Mouse (Mus musculus): Measurements from ENCODE around the gene Zfp963. TPM values are rescaled to one million over a fixed set of nuclear protein-coding genes. Genes with fewer than 3 reads are reported as not detected.

Zfp963 gene
- polyA plus RNA-seq, 1 experiment from 2014 or later, result 5.8 TPM

GRCm38 (mm10) chr8:69774503-69775148 is 24.9 kb upstream of the Zfp963 start, which contains the start of gene Gm20422:
Gene Gm20422 (minus strand): TSS chr8:69774886.
- peak; percentile 99 for ATAC-seq (ENCODE audit: insufficient read depth)
- no peaks in the 10 kb centered on the region for H3K27me3 ChIP-seq (ENCODE audit: insufficient read depth, low read length)
- peak within 1 kb of the TSS; percentile 99 for H3K27ac ChIP-seq (ENCODE audit: low read depth)
- peak within 1 kb of the TSS; percentile 77 for H3K4me3 ChIP-seq (ENCODE audit: low read depth, low read length)
- peaks cover 16% of the 10 kb centered on the region for H3K4me1 ChIP-seq (ENCODE audit: insufficient read depth)
- under 1% methylated on average over 40 of the region's 41 CpGs for WGBS
- H3K36me3 ChIP-seq (ENCODE audit: insufficient read depth), result peaks cover 1% of the 10 kb centered on the region; the same call in 1 of the 2 replicates
- peak; percentile 99 for DNase-seq
- H3K4me2 ChIP-seq, result peak within 1 kb of the TSS; percentile 73
- no peaks in the 10 kb centered on the region for H3K9me3 ChIP-seq (ENCODE audit: low read depth, low read length)
- H3K9ac ChIP-seq, result peak within 1 kb of the TSS; percentile 89
- TF ChIP-seq CTCF (IDR thresholded peaks at IDR 0.05; ENCODE audit: low read depth), result no peak

- ATAC-seq (ENCODE audit: insufficient read depth) (no peak), DNase-seq (no peak)
- Histone ChIP-seq H3K27ac (ENCODE audit: low read depth) (no peak overlapping the region), H3K9ac (0 out of 2 replicates have a peak overlapping the region, but pooled peaks have one; percentile 2), H3K4me3 (ENCODE audit: low read depth, low read length) (no peak overlapping the region), H3K4me2 (no peak overlapping the region), H3K36me3 (ENCODE audit: insufficient read depth) (peaks cover 26% of the 10 kb centered on the region), H3K27me3 (ENCODE audit: insufficient read depth, low read length) (no peaks in the 10 kb centered on the region), H3K4me1 (ENCODE audit: insufficient read depth) (peaks cover 16% of the 10 kb centered on the region), H3K9me3 (ENCODE audit: low read depth, low read length) (no peaks in the 10 kb centered on the region)
- no peak for TF ChIP-seq CTCF (IDR thresholded peaks at IDR 0.05; ENCODE audit: low read depth)
- WGBS, result 88% methylated on average over 2 of the region's 2 CpGs
Observed at GRCm38 (mm10) chr8:69772106-69772505, 22.3 kb upstream of the Zfp963 start.

GRCm38 (mm10) chr8:69771221-69771620 is 21.5 kb upstream of the Zfp963 start:
- H3K9me3 ChIP-seq (ENCODE audit: low read depth, low read length), result peaks cover 3% of the 10 kb centered on the region; the same call in 1 of the 2 replicates
- no peak for ATAC-seq (ENCODE audit: insufficient read depth)

DNA sequence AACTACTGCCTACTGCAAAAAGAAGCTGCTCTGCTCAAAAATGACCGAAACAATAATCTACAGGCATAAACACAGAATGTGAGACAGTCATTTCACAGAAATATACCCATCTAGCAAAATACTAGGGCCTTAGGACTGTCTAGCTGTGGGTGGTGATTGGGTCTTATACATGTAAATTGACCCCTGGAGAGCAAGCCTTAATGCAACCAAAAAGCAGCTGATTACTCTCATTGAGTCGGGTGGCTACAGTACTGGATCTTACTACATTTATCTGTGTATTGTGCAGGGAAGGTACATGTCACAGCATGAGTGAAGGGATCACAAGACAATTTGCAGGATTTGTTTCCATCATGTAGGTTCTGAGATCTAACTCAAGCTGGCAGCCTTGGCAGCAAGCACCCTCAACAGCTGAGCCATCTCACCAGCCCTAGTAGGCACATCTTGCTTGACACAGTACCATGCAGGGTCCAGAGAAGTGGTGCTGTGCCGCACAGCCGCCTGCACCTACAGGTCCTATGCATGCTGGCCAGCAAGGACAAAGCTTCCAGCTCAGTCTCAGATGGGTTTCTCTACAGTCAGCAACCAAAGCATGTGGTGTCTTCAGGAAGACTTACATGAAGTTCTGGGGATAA is 12.2 kb upstream of the Zfp963 start:
- DNase-seq, result no peak
- TF ChIP-seq CTCF (IDR thresholded peaks at IDR 0.05; ENCODE audit: low read depth), result no peak
- H3K4me3 ChIP-seq (ENCODE audit: low read depth, low read length), result no peak overlapping the region
- H3K9ac ChIP-seq, result no peak overlapping the region
- H3K4me2 ChIP-seq, result no peak overlapping the region
- H3K36me3 ChIP-seq (ENCODE audit: insufficient read depth), result peaks cover 68% of the 10 kb centered on the region
- ATAC-seq (ENCODE audit: insufficient read depth), result no peak
- H3K27ac ChIP-seq (ENCODE audit: low read depth), result no peak overlapping the region
- WGBS, result 91% methylated on average over 4 of the region's 4 CpGs
- no peaks in the 10 kb centered on the region for H3K4me1 ChIP-seq (ENCODE audit: insufficient read depth)
- H3K9me3 ChIP-seq (ENCODE audit: low read depth, low read length), result peaks cover 10% of the 10 kb centered on the region; the same call in 1 of the 2 replicates
- no peaks in the 10 kb centered on the region for H3K27me3 ChIP-seq (ENCODE audit: insufficient read depth, low read length)

More at GRCm38 (mm10) chr8:69771221-69771620, 21.5 kb upstream of the Zfp963 start:
- Histone ChIP-seq H3K27ac (ENCODE audit: low read depth) (no peak overlapping the region), H3K36me3 (ENCODE audit: insufficient read depth) (peaks cover 35% of the 10 kb centered on the region), H3K27me3 (ENCODE audit: insufficient read depth, low read length) (no peaks in the 10 kb centered on the region), H3K4me2 (no peak overlapping the region), H3K4me3 (ENCODE audit: low read depth, low read length) (no peak overlapping the region), H3K9ac (no peak overlapping the region), H3K4me1 (ENCODE audit: insufficient read depth) (peaks cover 16% of the 10 kb centered on the region)
- no peak for DNase-seq
- 82% methylated on average over 9 of the region's 9 CpGs for WGBS
- TF ChIP-seq CTCF (IDR thresholded peaks at IDR 0.05; ENCODE audit: low read depth), result no peak

DNA sequence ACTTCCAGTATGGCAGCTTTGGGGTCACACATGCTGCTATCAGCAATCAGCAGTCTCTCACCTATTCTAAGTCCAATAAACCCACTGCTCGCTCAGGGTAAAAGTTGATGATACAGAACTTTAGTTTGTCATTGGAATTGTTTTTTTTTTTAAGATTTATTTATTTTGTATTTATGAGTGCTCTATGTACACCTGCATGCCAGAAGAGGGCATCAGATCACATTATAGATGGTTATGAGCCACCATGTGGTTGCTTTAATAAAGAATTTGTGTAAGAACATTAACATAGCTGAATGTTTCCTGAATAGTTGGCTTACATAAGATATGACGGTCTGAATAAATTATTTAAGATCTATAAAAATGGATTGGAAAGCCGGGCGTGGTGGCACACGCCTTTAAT is 8.5 kb upstream of the Zfp963 start:
- H3K4me1 ChIP-seq (ENCODE audit: insufficient read depth), result no peaks in the 10 kb centered on the region
- H3K9ac ChIP-seq, result no peak overlapping the region
- WGBS, result 93% methylated on average over 5 of the region's 5 CpGs
- no peaks in the 10 kb centered on the region for H3K27me3 ChIP-seq (ENCODE audit: insufficient read depth, low read length)
- ATAC-seq (ENCODE audit: insufficient read depth), result no peak
- peaks cover 43% of the 10 kb centered on the region for H3K36me3 ChIP-seq (ENCODE audit: insufficient read depth)
- no peak for DNase-seq
- H3K27ac ChIP-seq (ENCODE audit: low read depth), result no peak overlapping the region
- TF ChIP-seq CTCF (IDR thresholded peaks at IDR 0.05; ENCODE audit: low read depth), result no peak
- no peaks in the 10 kb centered on the region for H3K9me3 ChIP-seq (ENCODE audit: low read depth, low read length)
- H3K4me3 ChIP-seq (ENCODE audit: low read depth, low read length), result no peak overlapping the region
- no peak overlapping the region for H3K4me2 ChIP-seq

DNA sequence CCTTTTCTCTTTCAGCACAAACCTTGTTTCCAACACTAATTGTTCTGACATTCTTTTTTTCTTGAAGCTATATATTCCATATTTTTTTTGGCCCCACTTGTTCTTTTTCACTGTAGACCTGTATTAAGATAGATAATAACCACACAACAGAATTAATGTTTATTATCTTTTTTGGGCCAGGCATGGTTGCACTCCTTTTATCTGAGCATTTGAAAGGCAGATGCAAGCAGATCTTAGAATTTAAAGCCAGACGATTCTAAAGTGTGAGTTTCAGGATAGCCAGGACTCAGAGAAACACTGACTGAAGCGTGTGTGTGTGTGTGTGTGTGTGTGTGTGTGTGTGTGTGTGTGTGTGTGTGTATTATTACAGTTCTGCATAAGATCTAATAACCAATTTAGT is 2.7 kb upstream of the Zfp963 start:
- TF ChIP-seq CTCF (IDR thresholded peaks at IDR 0.05; ENCODE audit: low read depth), result no peak
- WGBS, result 91% methylated on average over 2 of the region's 2 CpGs
- Histone ChIP-seq H3K9me3 (ENCODE audit: low read depth, low read length) (no peaks in the 10 kb centered on the region), H3K4me3 (ENCODE audit: low read depth, low read length) (no peak overlapping the region), H3K4me2 (no peak overlapping the region), H3K9ac (no peak overlapping the region), H3K27me3 (ENCODE audit: insufficient read depth, low read length) (no peaks in the 10 kb centered on the region), H3K27ac (ENCODE audit: low read depth) (no peak overlapping the region), H3K36me3 (ENCODE audit: insufficient read depth) (peaks cover 18% of the 10 kb centered on the region), H3K4me1 (ENCODE audit: insufficient read depth) (0 out of 2 replicates have a peak, but pooled peaks cover 4% of the 10 kb centered on the region)
- DNase-seq (no peak), ATAC-seq (ENCODE audit: insufficient read depth) (no peak)

GRCm38 (mm10) chr8:69741231-69741630 is 8.5 kb downstream of the Zfp963 start:
- no peak overlapping the region for H3K9ac ChIP-seq
- no peak overlapping the region for H3K4me2 ChIP-seq
- peaks cover 16% of the 10 kb centered on the region for H3K36me3 ChIP-seq (ENCODE audit: insufficient read depth)
- H3K4me1 ChIP-seq (ENCODE audit: insufficient read depth), result no peaks in the 10 kb centered on the region
- no peak for TF ChIP-seq CTCF (IDR thresholded peaks at IDR 0.05; ENCODE audit: low read depth)
- H3K4me3 ChIP-seq (ENCODE audit: low read depth, low read length), result no peak overlapping the region
- ATAC-seq (ENCODE audit: insufficient read depth) (no peak), DNase-seq (peak; percentile 52)
- WGBS, result 69% methylated on average over 2 of the region's 2 CpGs
- no peaks in the 10 kb centered on the region for H3K27me3 ChIP-seq (ENCODE audit: insufficient read depth, low read length)
- no peak overlapping the region for H3K27ac ChIP-seq (ENCODE audit: low read depth)
- no peaks in the 10 kb centered on the region for H3K9me3 ChIP-seq (ENCODE audit: low read depth, low read length)

Data from lung, embryonic 14.5 days (tissue).